Mouse (Mus musculus) forebrain, embryonic 13.5 days (tissue): Measurements from ENCODE around the gene Lrg1. TPM values are rescaled to one million over a fixed set of nuclear protein-coding genes. Genes with fewer than 3 reads are reported as not detected.

Source experiments
- ATAC-seq: fragments of 200-750 bp; cut with Nextera tagmentation; 2 replicates; pipeline ENCODE4 v1.8.0; 2017
- H3K27ac ChIP-seq: fragments of 300-500 bp; sonication (generic); 2 replicates; pipeline ENCODE4 v1.5.1; 2015; ENCODE audit warnings: inconsistent platforms, mild to moderate bottlenecking, moderate library complexity
- H3K27me3 ChIP-seq: fragments of 300-500 bp; sonication (generic); 2 replicates; pipeline ENCODE4 v1.6.1; 2015; ENCODE audit warnings: mild to moderate bottlenecking, inconsistent platforms
- H3K36me3 ChIP-seq: fragments of 300-500 bp; sonication (generic); 2 replicates; pipeline ENCODE4 v1.6.1; 2015; ENCODE audit warnings: mild to moderate bottlenecking, inconsistent platforms; ENCODE audit not compliant: poor library complexity, severe bottlenecking
- H3K4me1 ChIP-seq: fragments of 300-500 bp; sonication (generic); 2 replicates; pipeline ENCODE4 v1.6.1; 2015; ENCODE audit warnings: inconsistent platforms
- H3K4me2 ChIP-seq: fragments of 300-500 bp; sonication (generic); 2 replicates; pipeline ENCODE4 v1.6.1; 2015; ENCODE audit warnings: inconsistent platforms, mild to moderate bottlenecking, moderate library complexity
- H3K4me3 ChIP-seq: fragments of 300-500 bp; sonication (generic); 2 replicates; pipeline ENCODE4 v1.5.1; 2015; ENCODE audit warnings: mild to moderate bottlenecking, inconsistent platforms
- H3K9ac ChIP-seq: fragments of 300-500 bp; sonication (generic); 2 replicates; pipeline ENCODE4 v1.6.1; 2015; ENCODE audit warnings: mild to moderate bottlenecking, inconsistent platforms
- H3K9me3 ChIP-seq: fragments of 300-500 bp; sonication (generic); replicated peaks from 2 replicates; pipeline ENCODE4 v1.6.1; 2016; ENCODE audit warnings: inconsistent platforms
- WGBS: fragments of 180-500 bp; shearing (Covaris S2); methylation state at CpG from one replicate; pipeline ENCODE4 v1.1.7; 2015; 5-methylcytosine and 5-hydroxymethylcytosine counted together
- polyA plus RNA-seq: library from polyadenylated mRNA; unstranded; fragments of >200 nt; fragmentation: Nextera tagmentation; extraction: Ambion mirVana; gene quantifications from 2 replicates; pipeline ENCODE4 v1.2.1, GENCODE M21; 2015

Gene Lrg1
- polyA plus RNA-seq, 1 experiment from 2014 or later, result not detected

DNA sequence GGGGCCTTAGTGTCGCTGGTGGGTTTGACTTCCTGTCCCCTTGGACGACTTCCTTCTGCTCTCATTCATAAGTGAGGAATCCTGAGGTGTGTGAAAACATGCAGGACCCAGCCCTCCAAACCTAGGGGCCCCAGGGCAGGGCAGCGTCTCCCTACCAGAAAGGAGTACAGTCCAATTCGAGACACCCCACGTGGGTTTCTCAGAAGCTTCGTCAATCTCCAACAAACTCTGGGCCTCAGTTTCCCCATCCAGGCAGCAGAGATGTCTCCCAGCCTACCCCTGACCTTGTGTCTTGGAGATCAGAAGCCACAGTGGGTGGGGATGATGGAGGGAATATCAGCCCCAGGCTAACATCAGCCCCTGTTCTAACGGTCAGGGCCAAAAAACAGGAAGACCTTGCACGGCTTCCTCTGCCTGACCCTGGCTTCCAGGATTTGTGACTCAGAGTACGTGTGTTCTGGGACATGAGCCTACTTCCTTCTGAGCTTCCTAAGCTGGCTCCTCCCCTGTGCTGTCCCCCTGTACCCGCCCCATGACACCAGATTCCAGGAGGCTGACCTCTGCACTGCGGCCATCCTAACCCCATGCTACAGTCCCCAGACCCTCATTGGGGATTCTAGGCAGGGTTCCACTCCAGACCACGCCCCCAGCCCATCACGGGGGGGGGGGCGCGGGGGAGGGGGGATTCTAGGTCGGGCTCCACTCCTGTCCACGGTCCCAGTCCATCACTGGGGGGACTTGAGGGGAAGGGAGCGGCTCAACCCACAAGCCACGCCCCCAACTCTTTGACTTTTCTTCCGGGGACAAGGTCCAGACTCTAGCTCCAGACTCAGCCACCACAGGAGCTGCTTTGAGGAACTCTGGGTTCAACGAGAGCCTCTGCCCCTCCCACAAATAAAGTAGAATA lies 11.9 kb upstream of the Lrg1 start:
- peaks cover 24% of the 10 kb centered on the region for H3K4me1 ChIP-seq
- peak overlapping the region; percentile 18; the same call in 1 of the 2 replicates for H3K4me3 ChIP-seq
- ATAC-seq, result 0 out of 2 replicates have a peak, but pooled peaks have one; percentile 7
- peaks cover 17% of the 10 kb centered on the region for H3K36me3 ChIP-seq
- H3K27ac ChIP-seq, result no peak overlapping the region
- 21% methylated on average over 21 of the region's 21 CpGs for whole genome bisulfite sequencing
- no peaks in the 10 kb centered on the region for H3K9me3 ChIP-seq
- peak overlapping the region; percentile 7; the same call in 1 of the 2 replicates for H3K9ac ChIP-seq
- peaks cover 32% of the 10 kb centered on the region for H3K27me3 ChIP-seq
- peak overlapping the region; percentile 49 for H3K4me2 ChIP-seq

- no peaks in the 10 kb centered on the region for H3K9me3 ChIP-seq
- no peak overlapping the region for H3K4me3 ChIP-seq
- 7% methylated on average over 14 of the region's 14 CpGs for WGBS
- no peak overlapping the region for H3K27ac ChIP-seq
- peaks cover 23% of the 10 kb centered on the region; the same call in 1 of the 2 replicates for H3K27me3 ChIP-seq
- H3K4me2 ChIP-seq, result no peak overlapping the region
- no peak overlapping the region for H3K9ac ChIP-seq
- peaks cover 26% of the 10 kb centered on the region for H3K36me3 ChIP-seq
- peaks cover 14% of the 10 kb centered on the region for H3K4me1 ChIP-seq
- no peak for ATAC-seq
Measured at GRCm38 (mm10) chr17:56132661-56133060, 10.9 kb upstream of the Lrg1 start.

DNA sequence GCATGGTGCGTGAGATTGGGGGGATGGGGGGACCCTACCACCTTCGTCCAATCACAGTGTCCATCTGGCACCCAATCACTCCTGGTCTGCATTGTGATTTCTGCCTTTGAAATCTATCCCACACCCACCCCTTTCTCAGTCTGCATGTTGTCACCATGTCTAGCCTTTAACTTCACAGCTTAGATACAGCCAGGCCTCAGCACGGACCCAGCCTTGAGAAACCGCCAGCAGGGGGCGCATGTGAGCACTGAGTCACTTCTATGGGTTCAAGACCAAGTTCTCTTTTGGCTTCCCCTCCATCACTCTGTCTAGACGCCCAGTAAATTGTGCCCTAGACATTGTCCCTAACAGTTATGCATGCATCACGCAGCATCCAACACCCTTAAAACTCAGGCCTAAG lies 10.0 kb upstream of the Lrg1 start:
- no peak overlapping the region for H3K27ac ChIP-seq
- no peak overlapping the region for H3K4me2 ChIP-seq
- ATAC-seq, result peak; percentile 33; the same call in 1 of the 2 replicates
- peaks cover 12% of the 10 kb centered on the region for H3K4me1 ChIP-seq
- no peak overlapping the region for H3K9ac ChIP-seq
- no peaks in the 10 kb centered on the region for H3K9me3 ChIP-seq
- H3K27me3 ChIP-seq, result peaks cover 15% of the 10 kb centered on the region
- H3K36me3 ChIP-seq, result peaks cover 34% of the 10 kb centered on the region
- H3K4me3 ChIP-seq, result no peak overlapping the region
- WGBS, result 39% methylated on average over 7 of the region's 7 CpGs

DNA sequence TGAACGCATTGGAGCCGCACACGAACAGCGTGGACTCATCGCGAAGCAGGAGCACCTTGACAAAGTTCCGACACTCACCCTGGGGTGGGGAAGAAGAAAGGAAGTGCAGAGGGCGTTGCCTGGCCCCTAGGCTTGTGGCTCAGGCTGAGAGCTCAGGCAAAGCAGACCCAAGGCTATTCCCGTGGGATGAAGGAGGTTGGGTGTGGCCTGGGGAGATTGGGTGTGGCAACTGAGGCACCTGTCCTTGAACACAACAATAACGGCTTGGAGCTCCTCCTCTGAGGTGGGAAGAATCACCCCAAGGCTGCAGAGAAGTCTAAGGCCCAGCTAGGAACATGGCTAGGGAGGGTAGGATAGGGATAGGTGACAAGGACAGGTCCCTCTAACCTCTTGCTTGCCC lies 9.3 kb upstream of the Lrg1 start:
- Histone ChIP-seq H3K9me3 (no peaks in the 10 kb centered on the region), H3K4me3 (no peak overlapping the region), H3K4me1 (peaks cover 12% of the 10 kb centered on the region), H3K9ac (no peak overlapping the region), H3K36me3 (peaks cover 41% of the 10 kb centered on the region), H3K27me3 (peaks cover 17% of the 10 kb centered on the region), H3K4me2 (no peak overlapping the region), H3K27ac (no peak overlapping the region)
- no peak for ATAC-seq
- WGBS, result 90% methylated on average over 10 of the region's 10 CpGs

DNA sequence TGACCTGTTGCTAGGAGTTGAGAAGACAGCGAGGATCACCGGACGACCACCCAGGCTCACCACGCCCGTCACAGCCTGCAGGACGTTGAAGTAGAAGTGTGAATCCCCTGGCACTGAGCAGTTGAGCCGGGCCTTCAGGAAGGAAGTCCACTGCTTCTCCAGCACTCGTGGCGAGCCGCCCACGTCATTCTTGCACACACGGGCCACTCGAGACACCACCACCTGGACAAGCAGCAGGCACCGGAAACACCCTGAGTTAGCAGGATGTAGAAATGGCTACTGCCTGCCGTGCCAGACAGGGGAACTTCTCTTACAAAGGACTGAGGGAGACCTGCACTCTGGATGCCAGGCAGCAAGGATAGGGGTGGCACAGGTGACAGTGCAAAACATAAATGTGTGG lies 6.4 kb upstream of the Lrg1 start:
- H3K36me3 ChIP-seq, result peaks cover 57% of the 10 kb centered on the region
- H3K27me3 ChIP-seq, result peaks cover 31% of the 10 kb centered on the region
- no peak overlapping the region for H3K4me2 ChIP-seq
- no peak overlapping the region for H3K4me3 ChIP-seq
- no peak overlapping the region for H3K27ac ChIP-seq
- peaks cover 8% of the 10 kb centered on the region for H3K4me1 ChIP-seq
- 87% methylated on average over 15 of the region's 15 CpGs for WGBS
- 0 out of 2 replicates have a peak, but pooled peaks cover 3% of the 10 kb centered on the region for H3K9me3 ChIP-seq
- no peak overlapping the region for H3K9ac ChIP-seq
- ATAC-seq, result no peak

GRCm38 (mm10) chr17:56126175-56126574 lies 4.4 kb upstream of the Lrg1 start:
- 77% methylated on average over 11 of the region's 11 CpGs for WGBS
- Histone ChIP-seq H3K27me3 (peaks cover 52% of the 10 kb centered on the region), H3K36me3 (peaks cover 60% of the 10 kb centered on the region)

GRCm38 (mm10) chr17:56125276-56125630 lies 3.5 kb upstream of the Lrg1 start:
- peaks cover 51% of the 10 kb centered on the region for H3K36me3 ChIP-seq
- peaks cover 61% of the 10 kb centered on the region for H3K27me3 ChIP-seq
- no peak overlapping the region for H3K4me2 ChIP-seq
- WGBS, result 86% methylated on average over 4 of the region's 4 CpGs
- H3K4me3 ChIP-seq, result no peak overlapping the region
- H3K9me3 ChIP-seq, result peaks cover 17% of the 10 kb centered on the region
- H3K4me1 ChIP-seq, result peaks cover 8% of the 10 kb centered on the region
- 0 out of 2 replicates have a peak, but pooled peaks have one; percentile 2 for ATAC-seq
- no peak overlapping the region for H3K9ac ChIP-seq
- no peak overlapping the region for H3K27ac ChIP-seq

More at GRCm38 (mm10) chr17:56126175-56126574, 4.4 kb upstream of the Lrg1 start:
- H3K27ac ChIP-seq, result no peak overlapping the region
- peaks cover 17% of the 10 kb centered on the region for H3K9me3 ChIP-seq
- peaks cover 8% of the 10 kb centered on the region for H3K4me1 ChIP-seq
- H3K9ac ChIP-seq, result no peak overlapping the region
- ATAC-seq, result no peak
- H3K4me2 ChIP-seq, result no peak overlapping the region
- H3K4me3 ChIP-seq, result no peak overlapping the region

GRCm38 (mm10) chr17:56124377-56125275 lies 2.8 kb upstream of the Lrg1 start:
- H3K36me3 ChIP-seq, result peaks cover 46% of the 10 kb centered on the region
- H3K9me3 ChIP-seq, result peaks cover 17% of the 10 kb centered on the region
- H3K4me3 ChIP-seq, result peak overlapping the region; percentile 30
- H3K27me3 ChIP-seq, result peaks cover 67% of the 10 kb centered on the region
- WGBS, result 10% methylated on average over 50 of the region's 59 CpGs
- peaks cover 13% of the 10 kb centered on the region for H3K4me1 ChIP-seq
- peak overlapping the region; percentile 52 for H3K9ac ChIP-seq
- peak overlapping the region; percentile 56 for H3K4me2 ChIP-seq
- no peak overlapping the region for H3K27ac ChIP-seq
- ATAC-seq, result peak; percentile 22; the same call in 1 of the 2 replicates

- H3K9me3 ChIP-seq, result peaks cover 17% of the 10 kb centered on the region
- peaks cover 75% of the 10 kb centered on the region for H3K27me3 ChIP-seq
- ATAC-seq, result no peak
- peaks cover 44% of the 10 kb centered on the region for H3K36me3 ChIP-seq
- peaks cover 15% of the 10 kb centered on the region for H3K4me1 ChIP-seq
- peak overlapping the region; percentile 52; the same call in 1 of the 2 replicates for H3K9ac ChIP-seq
- H3K27ac ChIP-seq, result no peak overlapping the region
- WGBS, result 52% methylated on average over 59 of the region's 59 CpGs
- peak overlapping the region; percentile 30 for H3K4me3 ChIP-seq
- H3K4me2 ChIP-seq, result peak overlapping the region; percentile 56
Measured at GRCm38 (mm10) chr17:56123681-56124340, 2.0 kb upstream of the Lrg1 start.

DNA sequence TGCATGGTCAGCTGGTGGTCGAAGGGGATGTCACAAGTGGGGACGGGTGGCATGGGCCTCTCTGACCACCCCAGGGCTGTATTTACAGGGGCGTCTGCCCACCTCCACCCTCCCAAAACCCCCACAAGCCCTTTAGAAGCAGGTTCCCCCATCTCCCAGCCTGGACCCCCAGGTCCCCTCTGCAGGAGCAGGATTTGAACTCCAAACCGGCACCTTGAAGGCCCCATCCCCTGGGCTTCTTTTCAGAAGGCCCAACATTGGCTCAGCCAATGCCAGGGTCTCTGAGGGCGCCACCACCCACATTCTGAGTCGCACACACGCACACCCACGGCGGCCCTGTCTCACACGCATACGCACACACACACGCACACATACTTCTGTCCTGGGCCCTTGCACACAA lies 1.4 kb upstream of the Lrg1 start:
- Histone ChIP-seq H3K27me3 (peaks cover 82% of the 10 kb centered on the region), H3K9me3 (peaks cover 17% of the 10 kb centered on the region), H3K4me2 (no peak overlapping the region), H3K4me1 (peaks cover 15% of the 10 kb centered on the region), H3K36me3 (peaks cover 40% of the 10 kb centered on the region), H3K4me3 (no peak overlapping the region), H3K9ac (no peak overlapping the region), H3K27ac (no peak overlapping the region)
- 91% methylated on average over 12 of the region's 12 CpGs for whole genome bisulfite sequencing
- no peak for ATAC-seq
